Mouse (Mus musculus): ENCODE results near the gene Rdh5. TPM values are rescaled to one million over a fixed set of nuclear protein-coding genes. Genes with fewer than 3 reads are reported as not detected.

The Rdh5 gene
- polyA plus RNA-seq, 1 experiment: 37.0 TPM

GRCm38 (mm10) chr10:128912791-128913190 lies 9.9 kb downstream of the Rdh5 start:
- DNase-seq: no peak
- Histone ChIP-seq H3K27ac (ENCODE audit: insufficient read depth, low read length) (no peak overlapping the region), H3K4me1 (ENCODE audit: control insufficient read depth, insufficient read depth, low read length) (peaks cover 15% of the 10 kb centered on the region), H3K27me3 (ENCODE audit: control insufficient read depth, insufficient read depth, low read length) (no peaks in the 10 kb centered on the region), H3K4me3 (replicated peaks; ENCODE audit: insufficient read depth, low read depth, low read length) (no peak overlapping the region)
- no peak for TF ChIP-seq CTCF (IDR thresholded peaks at IDR 0.05; ENCODE audit: borderline replicate concordance, insufficient read depth, low read depth, low read length)
- TF ChIP-seq POLR2A (IDR thresholded peaks at IDR 0.05; ENCODE audit: borderline replicate concordance, insufficient read depth, low read length): no peak
- 45% methylated on average over 4 of the region's 4 CpGs for WGBS

- DNase-seq: no peak
- WGBS: 72% methylated on average over 4 of the region's 4 CpGs
- Histone ChIP-seq H3K27me3 (ENCODE audit: control insufficient read depth, insufficient read depth, low read length) (no peaks in the 10 kb centered on the region), H3K4me3 (replicated peaks; ENCODE audit: insufficient read depth, low read depth, low read length) (no peak overlapping the region), H3K4me1 (ENCODE audit: control insufficient read depth, insufficient read depth, low read length) (peaks cover 10% of the 10 kb centered on the region), H3K27ac (ENCODE audit: insufficient read depth, low read length) (no peak overlapping the region)
- TF ChIP-seq CTCF (IDR thresholded peaks at IDR 0.05; ENCODE audit: borderline replicate concordance, insufficient read depth, low read depth, low read length) (no peak), POLR2A (IDR thresholded peaks at IDR 0.05; ENCODE audit: borderline replicate concordance, insufficient read depth, low read length) (no peak)
Observed at GRCm38 (mm10) chr10:128912268-128912667, 10.4 kb downstream of the Rdh5 start.

DNA sequence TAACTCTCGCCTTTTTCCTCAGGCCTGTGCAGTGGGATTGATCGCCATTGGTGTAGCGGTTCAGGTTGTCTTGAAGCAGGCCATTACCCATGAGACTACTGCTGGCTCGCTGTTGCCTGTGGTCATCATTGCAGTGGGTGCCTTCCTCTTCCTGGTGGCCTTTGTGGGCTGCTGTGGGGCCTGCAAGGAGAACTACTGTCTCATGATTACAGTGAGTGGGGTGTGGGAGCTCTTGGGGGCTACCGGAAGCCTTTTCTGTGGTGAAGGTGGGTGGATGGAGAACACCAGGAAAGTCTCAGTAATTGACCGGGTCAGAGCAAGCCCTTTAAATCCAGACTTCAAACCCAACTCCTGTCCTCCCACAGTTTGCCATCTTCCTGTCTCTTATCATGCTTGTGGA lies 11.3 kb downstream of the Rdh5 start:
- H3K27ac ChIP-seq (ENCODE audit: insufficient read depth, low read length): no peak overlapping the region
- TF ChIP-seq CTCF (IDR thresholded peaks at IDR 0.05; ENCODE audit: borderline replicate concordance, insufficient read depth, low read depth, low read length) (no peak), POLR2A (IDR thresholded peaks at IDR 0.05; ENCODE audit: borderline replicate concordance, insufficient read depth, low read length) (no peak)
- peaks cover 5% of the 10 kb centered on the region for H3K4me1 ChIP-seq (ENCODE audit: control insufficient read depth, insufficient read depth, low read length)
- WGBS: 73% methylated on average over 6 of the region's 6 CpGs
- no peak for DNase-seq
- H3K4me3 ChIP-seq (replicated peaks; ENCODE audit: insufficient read depth, low read depth, low read length): no peak overlapping the region
- H3K27me3 ChIP-seq (ENCODE audit: control insufficient read depth, insufficient read depth, low read length): no peaks in the 10 kb centered on the region

DNA sequence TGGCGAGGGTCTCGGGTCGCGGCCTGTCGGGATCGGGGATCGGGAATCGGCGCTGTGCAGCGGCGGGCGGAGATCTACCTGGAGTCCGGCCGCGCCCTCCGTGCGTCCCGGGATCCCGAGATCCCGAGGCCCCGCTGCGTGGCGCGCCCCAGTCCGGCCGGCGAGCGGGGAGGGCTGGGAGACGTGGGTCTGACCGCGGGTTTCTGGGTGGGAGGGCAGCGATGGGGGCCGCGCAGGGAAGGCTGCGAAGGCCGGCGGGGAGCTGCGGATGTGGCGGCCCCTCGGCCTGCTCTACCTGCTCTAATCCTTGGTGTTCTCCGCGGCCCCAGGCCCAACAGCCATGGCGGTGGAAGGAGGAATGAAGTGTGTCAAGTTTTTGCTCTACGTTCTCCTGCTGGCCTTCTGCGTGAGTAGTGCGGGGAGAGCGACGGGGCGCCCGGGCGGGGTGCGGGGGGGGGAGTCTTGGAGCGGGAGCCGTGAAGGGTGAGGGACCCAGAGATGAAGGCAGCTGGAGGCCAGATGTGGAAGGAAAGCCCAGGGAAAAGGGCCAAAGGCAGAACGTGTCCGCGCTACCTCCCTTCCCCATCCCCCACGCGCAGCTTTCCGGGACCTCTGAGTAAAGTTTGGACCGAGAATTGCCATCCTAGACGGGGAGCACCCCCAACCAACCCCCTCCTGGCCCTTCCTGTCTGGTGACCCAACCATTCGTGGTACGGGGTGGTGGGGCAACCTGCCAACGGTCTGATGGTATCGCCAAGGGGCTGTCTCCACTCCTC lies 12.4 kb downstream of the Rdh5 start:
- Histone ChIP-seq H3K27ac (ENCODE audit: insufficient read depth, low read length) (no peak overlapping the region; the same call in 1 of the 2 replicates), H3K4me3 (replicated peaks; ENCODE audit: insufficient read depth, low read depth, low read length) (peak overlapping the region; percentile 60), H3K27me3 (ENCODE audit: control insufficient read depth, insufficient read depth, low read length) (no peaks in the 10 kb centered on the region), H3K4me1 (ENCODE audit: control insufficient read depth, insufficient read depth, low read length) (peaks cover 5% of the 10 kb centered on the region)
- TF ChIP-seq POLR2A (IDR thresholded peaks at IDR 0.05; ENCODE audit: borderline replicate concordance, insufficient read depth, low read length): no peak
- no peak for DNase-seq
- 2% methylated on average over 46 of the region's 66 CpGs for WGBS

GRCm38 (mm10) chr10:128909567-128910028 lies 13.1 kb downstream of the Rdh5 start:
- 1% methylated on average over 39 of the region's 41 CpGs for WGBS
- no peaks in the 10 kb centered on the region for H3K27me3 ChIP-seq (ENCODE audit: control insufficient read depth, insufficient read depth, low read length)
- peak; percentile 64 to 71 for DNase-seq
- peak overlapping the region; percentile 41; the same call in 1 of the 2 replicates for H3K27ac ChIP-seq (ENCODE audit: insufficient read depth, low read length)
- TF ChIP-seq CTCF (IDR thresholded peaks at IDR 0.05; ENCODE audit: borderline replicate concordance, insufficient read depth, low read depth, low read length) (no peak), POLR2A (IDR thresholded peaks at IDR 0.05; ENCODE audit: borderline replicate concordance, insufficient read depth, low read length) (no peak)
- peaks cover 5% of the 10 kb centered on the region for H3K4me1 ChIP-seq (ENCODE audit: control insufficient read depth, insufficient read depth, low read length)
- H3K4me3 ChIP-seq (replicated peaks; ENCODE audit: insufficient read depth, low read depth, low read length): peak overlapping the region; percentile 60

DNA sequence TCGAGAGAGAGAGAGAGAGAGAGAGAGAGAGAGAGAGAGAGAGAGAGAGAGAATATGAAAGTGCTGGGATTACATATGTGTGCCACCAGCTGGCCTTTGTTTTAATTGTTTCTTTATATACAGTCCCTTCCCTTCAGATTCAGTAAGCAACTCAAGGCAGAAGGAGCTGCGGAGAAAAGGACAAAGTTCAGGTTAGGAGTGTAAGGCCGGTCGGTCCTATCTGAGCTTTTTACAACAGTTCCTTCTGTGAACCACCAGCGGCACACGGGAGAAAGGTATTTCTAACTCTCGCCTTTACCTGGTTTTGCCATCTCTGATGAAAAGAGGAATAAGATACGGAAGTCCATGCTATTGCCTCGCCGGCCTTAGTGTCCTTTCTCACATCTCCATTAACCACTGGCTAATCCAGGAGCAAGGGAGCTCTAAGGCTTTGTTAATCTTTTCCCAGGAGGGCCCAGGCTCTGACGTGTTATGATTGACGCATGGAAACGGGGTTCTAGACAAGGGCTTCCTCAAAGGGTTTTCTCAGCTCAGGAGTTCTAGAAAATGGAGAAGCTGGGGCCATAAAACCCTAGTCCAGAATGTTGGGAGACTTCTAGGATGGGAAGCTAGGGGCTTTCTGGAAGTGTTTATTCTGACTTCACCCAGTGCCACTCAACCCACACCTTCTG lies 13.8 kb downstream of the Rdh5 start:
- H3K4me1 ChIP-seq (ENCODE audit: control insufficient read depth, insufficient read depth, low read length): peaks cover 5% of the 10 kb centered on the region
- H3K27ac ChIP-seq (ENCODE audit: insufficient read depth, low read length): peak overlapping the region; percentile 41; the same call in 1 of the 2 replicates
- DNase-seq: no peak
- H3K4me3 ChIP-seq (replicated peaks; ENCODE audit: insufficient read depth, low read depth, low read length): peak overlapping the region; percentile 60
- H3K27me3 ChIP-seq (ENCODE audit: control insufficient read depth, insufficient read depth, low read length): no peaks in the 10 kb centered on the region
- WGBS: 81% methylated on average over 13 of the region's 13 CpGs
- TF ChIP-seq POLR2A (IDR thresholded peaks at IDR 0.05; ENCODE audit: borderline replicate concordance, insufficient read depth, low read length) (no peak), CTCF (IDR thresholded peaks at IDR 0.05; ENCODE audit: borderline replicate concordance, insufficient read depth, low read depth, low read length) (no peak)

GRCm38 (mm10) chr10:128904812-128905211 lies 17.9 kb downstream of the Rdh5 start:
- H3K4me1 ChIP-seq (ENCODE audit: control insufficient read depth, insufficient read depth, low read length): no peaks in the 10 kb centered on the region; the same call in 1 of the 2 replicates
- 59% methylated on average over 5 of the region's 5 CpGs for WGBS
- TF ChIP-seq CTCF (IDR thresholded peaks at IDR 0.05; ENCODE audit: borderline replicate concordance, insufficient read depth, low read depth, low read length) (no peak), POLR2A (IDR thresholded peaks at IDR 0.05; ENCODE audit: borderline replicate concordance, insufficient read depth, low read length) (no peak)
- no peak overlapping the region for H3K27ac ChIP-seq (ENCODE audit: insufficient read depth, low read length)
- no peak overlapping the region for H3K4me3 ChIP-seq (replicated peaks; ENCODE audit: insufficient read depth, low read depth, low read length)
- H3K27me3 ChIP-seq (ENCODE audit: control insufficient read depth, insufficient read depth, low read length): no peaks in the 10 kb centered on the region
- no peak for DNase-seq
